Mouse (Mus musculus): ENCODE data around the gene Ppfia1. TPM values are rescaled to one million over a fixed set of nuclear protein-coding genes. Genes with fewer than 3 reads are reported as not detected.

Ppfia1 gene
- polyA plus RNA-seq, 1 experiment: 36.3 TPM

- peak overlapping the region; percentile 54 for H3K4me3 ChIP-seq (ENCODE audit: insufficient read depth, low read length)
- H3K27ac ChIP-seq (ENCODE audit: insufficient read depth, low read length): peak overlapping the region; percentile 9; the same call in 1 of the 2 replicates
- TF ChIP-seq CTCF (IDR thresholded peaks at IDR 0.05; ENCODE audit: extremely low read depth, insufficient read depth, low read length): no peak
- TF ChIP-seq POLR2A (IDR thresholded peaks at IDR 0.05; ENCODE audit: extremely low read depth, insufficient read depth, low read length): no peak
- peaks cover 11% of the 10 kb centered on the region for H3K4me1 ChIP-seq (ENCODE audit: control insufficient read depth, insufficient read depth, low read length)
Observed at GRCm38 (mm10) chr7:144554123-144554472, 569 bp upstream of the Ppfia1 start.

- TF ChIP-seq CTCF (IDR thresholded peaks at IDR 0.05; ENCODE audit: extremely low read depth, insufficient read depth, low read length) (no peak), POLR2A (IDR thresholded peaks at IDR 0.05; ENCODE audit: extremely low read depth, insufficient read depth, low read length) (no peak)
- Histone ChIP-seq H3K4me1 (ENCODE audit: control insufficient read depth, insufficient read depth, low read length) (peaks cover 11% of the 10 kb centered on the region), H3K4me3 (ENCODE audit: insufficient read depth, low read length) (peak overlapping the region; percentile 54), H3K27ac (ENCODE audit: insufficient read depth, low read length) (no peak overlapping the region)
Observed at GRCm38 (mm10) chr7:144552274-144552673, 1.3 kb downstream of the Ppfia1 start.

- H3K4me3 ChIP-seq (ENCODE audit: insufficient read depth, low read length): no peak overlapping the region
- no peak overlapping the region for H3K27ac ChIP-seq (ENCODE audit: insufficient read depth, low read length)
- peaks cover 12% of the 10 kb centered on the region for H3K4me1 ChIP-seq (ENCODE audit: control insufficient read depth, insufficient read depth, low read length)
- TF ChIP-seq CTCF (IDR thresholded peaks at IDR 0.05; ENCODE audit: extremely low read depth, insufficient read depth, low read length) (no peak), POLR2A (IDR thresholded peaks at IDR 0.05; ENCODE audit: extremely low read depth, insufficient read depth, low read length) (no peak)
Observed at GRCm38 (mm10) chr7:144550811-144551210, 2.7 kb downstream of the Ppfia1 start.

- no peak overlapping the region for H3K4me3 ChIP-seq (ENCODE audit: insufficient read depth, low read length)
- H3K4me1 ChIP-seq (ENCODE audit: control insufficient read depth, insufficient read depth, low read length): peaks cover 12% of the 10 kb centered on the region
- H3K27ac ChIP-seq (ENCODE audit: insufficient read depth, low read length): no peak overlapping the region
- no peak for TF ChIP-seq POLR2A (IDR thresholded peaks at IDR 0.05; ENCODE audit: extremely low read depth, insufficient read depth, low read length)
- no peak for TF ChIP-seq CTCF (IDR thresholded peaks at IDR 0.05; ENCODE audit: extremely low read depth, insufficient read depth, low read length)
Observed at GRCm38 (mm10) chr7:144549904-144550566, 3.5 kb downstream of the Ppfia1 start.

GRCm38 (mm10) chr7:144545231-144545630 is 8.3 kb downstream of the Ppfia1 start:
- TF ChIP-seq CTCF (IDR thresholded peaks at IDR 0.05; ENCODE audit: extremely low read depth, insufficient read depth, low read length): no peak
- no peak for TF ChIP-seq POLR2A (IDR thresholded peaks at IDR 0.05; ENCODE audit: extremely low read depth, insufficient read depth, low read length)
- H3K4me1 ChIP-seq (ENCODE audit: control insufficient read depth, insufficient read depth, low read length): peaks cover 2% of the 10 kb centered on the region
- no peak overlapping the region for H3K27ac ChIP-seq (ENCODE audit: insufficient read depth, low read length)
- H3K4me3 ChIP-seq (ENCODE audit: insufficient read depth, low read length): no peak overlapping the region

- no peak for TF ChIP-seq POLR2A (IDR thresholded peaks at IDR 0.05; ENCODE audit: extremely low read depth, insufficient read depth, low read length)
- no peak for TF ChIP-seq CTCF (IDR thresholded peaks at IDR 0.05; ENCODE audit: extremely low read depth, insufficient read depth, low read length)
- Histone ChIP-seq H3K4me3 (ENCODE audit: insufficient read depth, low read length) (no peak overlapping the region), H3K4me1 (ENCODE audit: control insufficient read depth, insufficient read depth, low read length) (peaks cover 2% of the 10 kb centered on the region)
Observed at GRCm38 (mm10) chr7:144541351-144541750, 12.2 kb downstream of the Ppfia1 start.

GRCm38 (mm10) chr7:144539146-144539545 is 14.4 kb downstream of the Ppfia1 start:
- H3K4me1 ChIP-seq (ENCODE audit: control insufficient read depth, insufficient read depth, low read length): no peaks in the 10 kb centered on the region; the same call in 1 of the 2 replicates
- no peak overlapping the region for H3K27ac ChIP-seq (ENCODE audit: insufficient read depth, low read length)
- H3K4me3 ChIP-seq (ENCODE audit: insufficient read depth, low read length): no peak overlapping the region
- TF ChIP-seq CTCF (IDR thresholded peaks at IDR 0.05; ENCODE audit: extremely low read depth, insufficient read depth, low read length) (no peak), POLR2A (IDR thresholded peaks at IDR 0.05; ENCODE audit: extremely low read depth, insufficient read depth, low read length) (no peak)

More at GRCm38 (mm10) chr7:144541351-144541750, 12.2 kb downstream of the Ppfia1 start:
- H3K27ac ChIP-seq (ENCODE audit: insufficient read depth, low read length): no peak overlapping the region

- Histone ChIP-seq H3K27ac (ENCODE audit: insufficient read depth, low read length) (no peak overlapping the region), H3K4me3 (ENCODE audit: insufficient read depth, low read length) (no peak overlapping the region), H3K4me1 (ENCODE audit: control insufficient read depth, insufficient read depth, low read length) (no peaks in the 10 kb centered on the region; the same call in 1 of the 2 replicates)
- no peak for TF ChIP-seq CTCF (IDR thresholded peaks at IDR 0.05; ENCODE audit: extremely low read depth, insufficient read depth, low read length)
- no peak for TF ChIP-seq POLR2A (IDR thresholded peaks at IDR 0.05; ENCODE audit: extremely low read depth, insufficient read depth, low read length)
Observed at GRCm38 (mm10) chr7:144538030-144538644, 15.4 kb downstream of the Ppfia1 start.

- Histone ChIP-seq H3K4me3 (ENCODE audit: insufficient read depth, low read length) (no peak overlapping the region), H3K4me1 (ENCODE audit: control insufficient read depth, insufficient read depth, low read length) (no peaks in the 10 kb centered on the region; the same call in 1 of the 2 replicates), H3K27ac (ENCODE audit: insufficient read depth, low read length) (no peak overlapping the region)
- TF ChIP-seq POLR2A (IDR thresholded peaks at IDR 0.05; ENCODE audit: extremely low read depth, insufficient read depth, low read length) (no peak), CTCF (IDR thresholded peaks at IDR 0.05; ENCODE audit: extremely low read depth, insufficient read depth, low read length) (no peak)
Observed at GRCm38 (mm10) chr7:144536367-144536766, 17.2 kb downstream of the Ppfia1 start.

GRCm38 (mm10) chr7:144534773-144535172 is 18.8 kb downstream of the Ppfia1 start:
- TF ChIP-seq POLR2A (IDR thresholded peaks at IDR 0.05; ENCODE audit: extremely low read depth, insufficient read depth, low read length) (no peak), CTCF (IDR thresholded peaks at IDR 0.05; ENCODE audit: extremely low read depth, insufficient read depth, low read length) (no peak)
- Histone ChIP-seq H3K4me1 (ENCODE audit: control insufficient read depth, insufficient read depth, low read length) (peaks cover 1% of the 10 kb centered on the region; the same call in 1 of the 2 replicates), H3K27ac (ENCODE audit: insufficient read depth, low read length) (no peak overlapping the region), H3K4me3 (ENCODE audit: insufficient read depth, low read length) (no peak overlapping the region)

All from cortical plate, adult 2 months (tissue).